Comparison of ENCODE assay signal across 17 mouse cellular contexts in genomic region chr16:24542864-24543263, GRCm38 (mm10).
A peak's percentile ranks its signal among the peaks of the same experiment; 100 is the strongest.
DNase-seq lines count a peak whose midpoint lies in the region; ATAC-seq and TF ChIP-seq lines count a peak whose summit lies in the region.
"Had no signal": no experiment of that assay in that cellular context is flagged by ENCODE, and none has a peak within 500 bp of the region (broad histone marks: within the 10 kb centered on the region; RNA-seq: fewer than 3 reads in every experiment).

No protein-coding gene starts in this region.

- H3K4me2 ChIP-seq in lung, embryonic 14.5 days, result no peak overlapping the region
- no peak overlapping the region for H3K4me2 ChIP-seq in liver, embryonic 11.5 days
- H3K4me2 ChIP-seq: embryonic facial prominence, embryonic 15.5 days; hindbrain, embryonic 15.5 days; limb, embryonic 12.5 days; midbrain, embryonic 12.5 days had no signal

- H3K9ac ChIP-seq in lung, embryonic 14.5 days, result no peak overlapping the region
- no peak overlapping the region for H3K9ac ChIP-seq in liver, embryonic 11.5 days (ENCODE audit: low read depth, low read length)
- H3K9ac ChIP-seq: embryonic facial prominence, embryonic 15.5 days; hindbrain, embryonic 15.5 days; limb, embryonic 12.5 days; liver, postnatal 0 days; midbrain, embryonic 12.5 days had no signal

- no peak overlapping the region for H3K4me3 ChIP-seq in lung, embryonic 14.5 days (ENCODE audit: low read depth, low read length)
- no peak overlapping the region for H3K4me3 ChIP-seq in lung, adult 2 months (replicated peaks; ENCODE audit: extremely low read depth, low read depth, low read length)
- H3K4me3 ChIP-seq in liver, embryonic 11.5 days (ENCODE audit: low read depth, low read length), result no peak overlapping the region
- H3K4me3 ChIP-seq: embryonic facial prominence, embryonic 15.5 days; heart, adult 2 months; hindbrain, embryonic 15.5 days; limb, embryonic 12.5 days; midbrain, embryonic 12.5 days had no signal

- H3K4me1 ChIP-seq in lung, embryonic 14.5 days (ENCODE audit: insufficient read depth), result no peaks in the 10 kb centered on the region
- no peaks in the 10 kb centered on the region for H3K4me1 ChIP-seq in lung, adult 2 months (ENCODE audit: control insufficient read depth, insufficient read depth, low read length)
- no peaks in the 10 kb centered on the region for H3K4me1 ChIP-seq in liver, embryonic 11.5 days (replicated peaks; ENCODE audit: control insufficient read depth, insufficient read depth, low read length)
- H3K4me1 ChIP-seq: embryonic facial prominence, embryonic 15.5 days; hindbrain, embryonic 15.5 days; limb, embryonic 12.5 days; midbrain, embryonic 12.5 days had no signal

- WGBS in lung, embryonic 14.5 days, result 73% methylated on average over 7 of the region's 7 CpGs
- 80% methylated on average over 7 of the region's 7 CpGs for WGBS in lung, adult 2 months
- 91% methylated on average over 7 of the region's 7 CpGs for WGBS in liver, embryonic 11.5 days

- no peaks in the 10 kb centered on the region for H3K36me3 ChIP-seq in lung, embryonic 14.5 days (ENCODE audit: insufficient read depth)
- H3K36me3 ChIP-seq in liver, embryonic 11.5 days (ENCODE audit: control insufficient read depth, insufficient read depth, low read length), result no peaks in the 10 kb centered on the region
- H3K36me3 ChIP-seq: embryonic facial prominence, embryonic 15.5 days; hindbrain, embryonic 15.5 days; limb, embryonic 12.5 days; midbrain, embryonic 12.5 days had no signal

- peak; percentile 44 to 72 for DNase-seq in frontal cortex, adult 2 months (ENCODE audit: extremely low spot score in 1 of 2, low spot score in 1 of 2)
- DNase-seq in frontal cortex, postnatal 14 days (ENCODE audit: low spot score in 2 of 2), result no peak
- peak; percentile 30 for DNase-seq in lung, embryonic 14.5 days
- no peak for DNase-seq in lung, adult 2 months
- peak; percentile 45 for DNase-seq in adipocyte (ENCODE audit: low spot score)
- DNase-seq in layer of hippocampus, adult 9-11 months, result peak; percentile 75
- DNase-seq in liver, embryonic 11.5 days (ENCODE audit: low spot score), result no peak
- DNase-seq: adrenal gland, postnatal 36 days; cerebellum, adult 11 months; heart, adult 2 months; kidney, adult 18-20 months; kidney, postnatal 25 days; liver, postnatal 0 days had no signal

- H3K27ac ChIP-seq in lung, embryonic 14.5 days (ENCODE audit: low read depth), result no peak overlapping the region
- H3K27ac ChIP-seq in liver, embryonic 11.5 days (ENCODE audit: low read depth, low read length), result no peak overlapping the region
- H3K27ac ChIP-seq: embryonic facial prominence, embryonic 15.5 days; heart, adult 2 months; hindbrain, embryonic 15.5 days; limb, embryonic 12.5 days; midbrain, embryonic 12.5 days had no signal

- H3K27me3 ChIP-seq in lung, embryonic 14.5 days (ENCODE audit: insufficient read depth, low read length), result no peaks in the 10 kb centered on the region
- H3K27me3 ChIP-seq in liver, embryonic 11.5 days (replicated peaks; ENCODE audit: control insufficient read depth, insufficient read depth, low read length), result no peaks in the 10 kb centered on the region
- H3K27me3 ChIP-seq: embryonic facial prominence, embryonic 15.5 days; hindbrain, embryonic 15.5 days; limb, embryonic 12.5 days; midbrain, embryonic 12.5 days had no signal

- no peak for TF ChIP-seq CTCF in lung, embryonic 14.5 days (IDR thresholded peaks at IDR 0.05; ENCODE audit: low read depth)
- TF ChIP-seq CTCF in lung, adult 2 months (IDR thresholded peaks at IDR 0.05; ENCODE audit: insufficient read depth, low read length), result no peak

- no peak for ATAC-seq in lung, embryonic 14.5 days (ENCODE audit: insufficient read depth)
- ATAC-seq in liver, embryonic 11.5 days (replicated peaks; ENCODE audit: low FRiP score), result no peak
- ATAC-seq: liver, postnatal 0 days had no signal

- no peak for TF ChIP-seq POLR2A in lung, adult 2 months (IDR thresholded peaks at IDR 0.05; ENCODE audit: borderline replicate concordance, extremely low read depth, low read depth, low read length)

- H3K9me3 ChIP-seq in lung, embryonic 14.5 days (ENCODE audit: low read depth, low read length), result no peaks in the 10 kb centered on the region
- no peaks in the 10 kb centered on the region for H3K9me3 ChIP-seq in liver, embryonic 11.5 days (ENCODE audit: control insufficient read depth, low read length)
- H3K9me3 ChIP-seq: embryonic facial prominence, embryonic 15.5 days; hindbrain, embryonic 15.5 days; limb, embryonic 12.5 days; midbrain, embryonic 12.5 days had no signal

Comparison
In these comparisons a context has a peak if more than half of its experiments do, and no peak if none do; other contexts are left out.
1. DNase-seq: peak in frontal cortex, adult 2 months (2 of 2), lung, embryonic 14.5 days (single experiment), adipocyte (single experiment) and layer of hippocampus, adult 9-11 months (single experiment); none in frontal cortex, postnatal 14 days (0 of 2), lung, adult 2 months (single experiment) and liver, embryonic 11.5 days (single experiment).